Mouse (Mus musculus): ENCODE results near the gene Gm8764.
"Not testable (repeated sequence)": the region's sequence is repeated elsewhere in the genome, so short reads cannot be mapped to it uniquely, and the experiment has no call there.

Gm8764 gene

DNA sequence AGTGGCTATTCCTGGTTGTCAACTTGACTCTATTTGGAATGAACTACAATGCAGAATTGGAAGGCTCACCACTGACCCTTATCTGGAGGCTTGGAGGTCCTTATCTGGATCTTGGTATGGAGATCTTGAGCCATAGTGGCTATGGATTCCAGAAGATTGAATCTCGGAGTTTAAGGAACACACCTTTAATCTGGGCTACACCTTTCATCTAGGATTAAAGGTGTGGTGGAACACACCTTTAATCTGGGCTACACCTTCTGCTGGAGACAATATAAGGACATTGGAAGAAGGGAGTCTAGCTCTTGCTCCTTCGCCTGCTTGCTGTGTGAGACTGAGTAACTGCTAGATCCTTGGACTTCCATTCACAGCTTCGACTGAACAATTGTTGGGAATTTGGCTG is at the start of gene Gm8764:
TSS of gene Gm8764 (plus strand) at position 301 of the 400 bp plus-strand sequence.
- DNase-seq: not testable (repeated sequence)

DNA sequence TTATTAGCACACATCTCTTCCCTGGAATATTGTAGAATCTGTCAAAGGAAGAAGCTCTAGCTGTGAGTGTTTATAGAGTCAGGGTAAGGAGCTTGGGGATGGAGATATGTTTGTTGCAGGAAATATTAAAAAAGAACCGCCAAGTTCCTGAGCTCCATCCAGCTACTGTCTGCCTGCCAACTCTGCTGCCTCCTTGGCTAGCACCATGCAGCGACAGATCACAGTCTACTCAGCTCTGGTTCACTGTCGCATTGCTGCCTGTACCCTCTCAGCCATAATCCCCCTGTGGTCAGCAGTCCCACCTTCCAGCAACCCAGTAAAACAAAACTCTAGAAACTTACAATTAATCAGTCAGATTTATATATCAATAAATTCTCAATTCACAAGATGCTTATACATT is 49.8 kb upstream of the Gm8764 start:
- no peak for DNase-seq

DNA sequence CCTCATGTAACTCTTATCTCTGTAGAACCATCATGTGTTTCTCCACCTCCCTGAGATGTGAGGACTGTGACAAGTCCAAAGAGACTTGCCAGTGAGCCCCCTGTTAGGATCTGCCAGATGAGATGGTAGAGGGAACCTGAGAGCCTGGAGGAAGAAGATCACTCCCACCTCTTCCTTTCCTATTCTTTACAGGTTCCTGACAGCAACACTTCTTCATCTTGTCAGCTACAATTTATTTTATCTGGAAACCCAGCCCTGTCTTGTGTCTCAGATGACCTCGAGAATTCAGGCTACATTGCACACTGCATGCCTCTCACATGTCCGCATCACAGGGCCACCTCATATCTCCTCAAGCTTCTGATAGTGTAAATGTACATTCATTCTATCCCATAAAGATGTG is 41.5 kb upstream of the Gm8764 start:
- DNase-seq: no peak

DNA sequence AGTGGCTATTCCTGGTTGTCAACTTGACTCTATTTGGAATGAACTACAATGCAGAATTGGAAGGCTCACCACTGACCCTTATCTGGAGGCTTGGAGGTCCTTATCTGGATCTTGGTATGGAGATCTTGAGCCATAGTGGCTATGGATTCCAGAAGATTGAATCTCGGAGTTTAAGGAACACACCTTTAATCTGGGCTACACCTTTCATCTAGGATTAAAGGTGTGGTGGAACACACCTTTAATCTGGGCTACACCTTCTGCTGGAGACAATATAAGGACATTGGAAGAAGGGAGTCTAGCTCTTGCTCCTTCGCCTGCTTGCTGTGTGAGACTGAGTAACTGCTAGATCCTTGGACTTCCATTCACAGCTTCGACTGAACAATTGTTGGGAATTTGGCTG is 17.1 kb upstream of the Gm8764 start, which contains the start of gene Gm21293:
TSS of gene Gm21293 (plus strand) at position 301 of the 400 bp plus-strand sequence.
- not testable (repeated sequence) for DNase-seq

DNA sequence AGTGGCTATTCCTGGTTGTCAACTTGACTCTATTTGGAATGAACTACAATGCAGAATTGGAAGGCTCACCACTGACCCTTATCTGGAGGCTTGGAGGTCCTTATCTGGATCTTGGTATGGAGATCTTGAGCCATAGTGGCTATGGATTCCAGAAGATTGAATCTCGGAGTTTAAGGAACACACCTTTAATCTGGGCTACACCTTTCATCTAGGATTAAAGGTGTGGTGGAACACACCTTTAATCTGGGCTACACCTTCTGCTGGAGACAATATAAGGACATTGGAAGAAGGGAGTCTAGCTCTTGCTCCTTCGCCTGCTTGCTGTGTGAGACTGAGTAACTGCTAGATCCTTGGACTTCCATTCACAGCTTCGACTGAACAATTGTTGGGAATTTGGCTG is 8.6 kb upstream of the Gm8764 start, which contains the start of gene Gm6763:
TSS of gene Gm6763 (plus strand) at position 301 of the 400 bp plus-strand sequence.
- not testable (repeated sequence) for DNase-seq

DNA sequence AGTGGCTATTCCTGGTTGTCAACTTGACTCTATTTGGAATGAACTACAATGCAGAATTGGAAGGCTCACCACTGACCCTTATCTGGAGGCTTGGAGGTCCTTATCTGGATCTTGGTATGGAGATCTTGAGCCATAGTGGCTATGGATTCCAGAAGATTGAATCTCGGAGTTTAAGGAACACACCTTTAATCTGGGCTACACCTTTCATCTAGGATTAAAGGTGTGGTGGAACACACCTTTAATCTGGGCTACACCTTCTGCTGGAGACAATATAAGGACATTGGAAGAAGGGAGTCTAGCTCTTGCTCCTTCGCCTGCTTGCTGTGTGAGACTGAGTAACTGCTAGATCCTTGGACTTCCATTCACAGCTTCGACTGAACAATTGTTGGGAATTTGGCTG is 8.4 kb downstream of the Gm8764 start, which contains the start of gene Gm21304:
TSS of gene Gm21304 (plus strand) at position 301 of the 400 bp plus-strand sequence.
- not testable (repeated sequence) for DNase-seq

DNA sequence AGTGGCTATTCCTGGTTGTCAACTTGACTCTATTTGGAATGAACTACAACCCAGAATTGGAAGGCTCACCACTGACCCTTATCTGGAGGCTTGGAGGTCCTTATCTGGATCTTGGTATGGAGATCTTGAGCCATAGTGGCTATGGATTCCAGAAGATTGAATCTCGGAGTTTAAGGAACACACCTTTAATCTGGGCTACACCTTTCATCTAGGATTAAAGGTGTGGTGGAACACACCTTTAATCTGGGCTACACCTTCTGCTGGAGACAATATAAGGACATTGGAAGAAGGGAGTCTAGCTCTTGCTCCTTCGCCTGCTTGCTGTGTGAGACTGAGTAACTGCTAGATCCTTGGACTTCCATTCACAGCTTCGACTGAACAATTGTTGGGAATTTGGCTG is 16.9 kb downstream of the Gm8764 start, which contains the start of gene Gm21312:
TSS of gene Gm21312 (plus strand) at position 301 of the 400 bp plus-strand sequence.
- DNase-seq: not testable (repeated sequence)

DNA sequence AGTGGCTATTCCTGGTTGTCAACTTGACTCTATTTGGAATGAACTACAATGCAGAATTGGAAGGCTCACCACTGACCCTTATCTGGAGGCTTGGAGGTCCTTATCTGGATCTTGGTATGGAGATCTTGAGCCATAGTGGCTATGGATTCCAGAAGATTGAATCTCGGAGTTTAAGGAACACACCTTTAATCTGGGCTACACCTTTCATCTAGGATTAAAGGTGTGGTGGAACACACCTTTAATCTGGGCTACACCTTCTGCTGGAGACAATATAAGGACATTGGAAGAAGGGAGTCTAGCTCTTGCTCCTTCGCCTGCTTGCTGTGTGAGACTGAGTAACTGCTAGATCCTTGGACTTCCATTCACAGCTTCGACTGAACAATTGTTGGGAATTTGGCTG is 25.4 kb downstream of the Gm8764 start, which contains the start of gene Gm20765:
TSS of gene Gm20765 (plus strand) at position 301 of the 400 bp plus-strand sequence.
- not testable (repeated sequence) for DNase-seq

DNA sequence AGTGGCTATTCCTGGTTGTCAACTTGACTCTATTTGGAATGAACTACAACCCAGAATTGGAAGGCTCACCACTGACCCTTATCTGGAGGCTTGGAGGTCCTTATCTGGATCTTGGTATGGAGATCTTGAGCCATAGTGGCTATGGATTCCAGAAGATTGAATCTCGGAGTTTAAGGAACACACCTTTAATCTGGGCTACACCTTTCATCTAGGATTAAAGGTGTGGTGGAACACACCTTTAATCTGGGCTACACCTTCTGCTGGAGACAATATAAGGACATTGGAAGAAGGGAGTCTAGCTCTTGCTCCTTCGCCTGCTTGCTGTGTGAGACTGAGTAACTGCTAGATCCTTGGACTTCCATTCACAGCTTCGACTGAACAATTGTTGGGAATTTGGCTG is 33.9 kb downstream of the Gm8764 start, which contains the start of gene Gm4340:
TSS of gene Gm4340 (plus strand) at position 301 of the 400 bp plus-strand sequence.
- DNase-seq: not testable (repeated sequence)

DNA sequence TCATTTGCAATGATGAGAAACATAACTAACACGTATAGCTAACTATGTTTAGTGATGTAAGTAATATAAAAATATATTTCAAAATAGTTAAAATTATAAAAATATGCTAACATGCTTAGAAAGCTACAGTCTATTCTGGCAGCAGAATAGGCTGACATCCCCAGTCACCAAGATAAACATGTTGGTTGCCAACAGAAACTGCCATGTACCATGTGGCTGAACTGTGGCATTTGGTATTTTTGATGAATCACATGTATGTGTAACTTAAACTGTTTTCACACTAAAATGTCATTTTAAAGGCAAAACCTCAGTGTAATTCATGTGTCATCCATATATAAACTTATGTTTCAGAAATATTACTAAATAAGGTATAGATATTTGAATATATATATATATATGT is 49.8 kb downstream of the Gm8764 start:
- no peak for DNase-seq

DNA sequence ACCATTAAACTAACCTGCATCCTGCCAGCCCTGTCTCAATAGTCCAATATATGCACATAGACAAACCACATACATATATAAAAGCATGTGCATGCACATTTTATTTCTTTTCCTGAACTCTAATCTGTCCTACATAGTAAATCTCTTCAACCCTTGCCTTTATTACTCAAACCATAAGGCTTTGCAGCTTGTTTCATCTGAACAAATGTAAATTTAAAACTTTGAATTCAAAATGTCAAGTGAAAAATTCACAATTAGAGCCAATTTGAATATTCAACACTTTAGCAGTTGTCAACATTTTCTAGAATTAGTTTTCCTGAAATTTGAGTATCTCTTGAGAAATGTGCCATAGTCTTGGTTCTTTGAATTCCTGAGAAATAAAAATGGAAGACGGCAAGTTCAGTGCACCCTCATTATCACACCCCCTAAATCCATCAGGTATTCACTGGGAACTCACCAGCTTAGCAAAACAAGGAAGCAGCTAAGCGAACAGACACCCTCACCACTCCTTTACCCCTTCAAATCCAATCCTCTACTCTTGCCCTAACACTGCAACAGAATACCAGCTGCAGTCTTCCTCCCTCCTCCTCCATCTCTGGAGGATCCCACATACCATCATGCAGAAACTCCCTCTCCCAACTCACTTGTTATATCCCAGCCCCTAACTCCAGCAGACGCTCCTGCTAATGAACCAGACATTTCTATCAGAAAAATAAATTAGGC is 50.6 kb downstream of the Gm8764 start:
- DNase-seq: no peak
